Mouse (Mus musculus) gastrocnemius, adult 2 months (tissue): ENCODE measurements at regions not wholly inside any gene's neighbourhood (a gene's known extent, or its start where the extent isn't known, plus 50 kb on each side); places are given as distances from the start of the nearest gene placed in this dataset.

Source experiments
- DNase-seq: peaks from one replicate; pipeline ENCODE4 v3.0.0; 2022
- H3K27ac ChIP-seq: fragments of 200-600 bp; 2 replicates; pipeline ENCODE4 v1.8.1; 2022; ENCODE audit warnings: mild to moderate bottlenecking
- H3K4me3 ChIP-seq: fragments of 200-600 bp; 2 replicates; pipeline ENCODE4 v1.8.1; 2022; ENCODE audit warnings: mild to moderate bottlenecking, moderate library complexity
- CTCF ChIP-seq: fragments of 200-600 bp; IDR thresholded peaks from 2 replicates; pipeline ENCODE4 v1.8.1; 2022; ENCODE audit warnings: antibody characterized with exemption, mild to moderate bottlenecking, moderate library complexity
- intact Hi-C: fragments of 180-260 bp; cut with DNase I; formaldehyde crosslinking; loops from one replicate; pipeline ENCODE4 v1.15.1; 2025

DNA sequence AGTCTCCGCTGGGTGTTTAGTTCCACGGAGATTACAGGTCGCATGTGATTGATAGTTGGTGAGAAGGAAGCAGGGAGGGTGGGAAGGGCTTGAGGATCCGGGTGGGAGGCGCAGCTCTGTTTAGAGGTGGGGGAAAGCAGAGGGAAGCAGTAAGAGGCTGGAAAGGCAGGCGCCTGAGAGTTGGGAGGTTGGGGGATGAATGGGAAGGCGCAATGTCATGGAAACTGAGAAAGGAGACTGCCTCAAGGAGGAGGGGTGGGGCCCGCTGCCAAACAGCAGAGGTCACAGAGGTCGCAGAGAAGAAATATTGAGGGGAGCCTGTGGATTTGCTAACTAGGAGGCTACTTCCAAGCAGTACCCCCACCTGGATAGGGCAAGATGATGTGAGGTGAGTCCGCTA is 96.5 kb upstream of the Pax2 start:
- no peak for TF ChIP-seq CTCF
- Histone ChIP-seq H3K27ac (no peak overlapping the region), H3K4me3 (no peak overlapping the region)
- intact Hi-C loops: loop anchor here (10.0 kb wide), 1 partner anchor 235 kb away; no protein-coding TSS in a partner anchor
- no peak for DNase-seq

DNA sequence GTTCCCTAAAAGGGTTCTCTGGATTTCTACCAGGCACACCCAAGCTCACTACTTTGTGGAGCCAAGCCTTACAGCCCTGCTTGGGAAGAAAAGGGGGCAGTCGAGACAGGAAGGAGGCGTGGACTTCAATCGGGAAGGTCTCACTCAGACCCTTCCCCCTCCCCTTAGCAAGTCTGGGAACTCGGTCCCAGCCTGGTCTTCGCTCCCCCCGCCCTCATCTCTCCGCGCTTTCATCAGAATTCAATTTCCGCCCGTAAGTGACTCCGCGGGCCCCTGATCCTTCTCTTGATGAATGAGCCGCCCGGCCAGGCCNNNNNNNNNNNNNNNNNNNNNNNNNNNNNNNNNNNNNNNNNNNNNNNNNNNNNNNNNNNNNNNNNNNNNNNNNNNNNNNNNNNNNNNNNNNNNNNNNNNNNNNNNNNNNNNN is 86.3 kb upstream of the Pax2 start:
- DNase-seq: no peak
- intact Hi-C loops: no loop called here
- Histone ChIP-seq H3K4me3 (no peak overlapping the region), H3K27ac (no peak overlapping the region)
- TF ChIP-seq CTCF: no peak

DNA sequence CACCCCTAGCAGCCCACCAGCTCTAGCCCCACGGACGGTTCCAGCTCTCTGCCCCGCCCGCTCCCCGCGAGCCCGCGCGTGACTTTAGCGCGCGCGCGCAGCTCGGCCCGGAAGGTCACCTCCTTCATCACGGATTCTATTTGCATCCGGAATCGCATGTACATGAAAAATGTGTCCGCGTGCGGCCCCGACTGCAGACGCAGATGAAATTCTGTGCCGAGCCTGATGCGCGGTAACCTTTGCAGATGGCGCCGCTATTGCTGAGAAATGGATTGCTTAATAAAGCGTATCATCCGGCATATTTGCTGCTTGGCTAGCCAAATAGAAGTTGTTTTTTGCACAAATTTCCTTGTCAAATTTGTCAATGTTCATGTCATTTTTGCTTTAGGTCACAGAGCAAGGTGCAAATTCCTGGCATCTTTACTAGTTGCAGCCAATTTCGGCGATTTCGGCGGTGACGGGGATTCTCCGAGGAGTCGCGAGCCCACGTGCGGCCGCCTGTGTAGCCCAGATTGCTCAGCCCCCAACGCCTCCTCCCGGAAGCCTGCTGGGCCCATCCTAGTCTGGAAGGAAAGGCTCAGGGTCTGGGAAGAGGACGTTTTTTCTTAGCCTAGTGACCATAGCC is 81.1 kb upstream of the Pax2 start:
- H3K4me3 ChIP-seq: no peak overlapping the region
- no peak for TF ChIP-seq CTCF
- H3K27ac ChIP-seq: no peak overlapping the region
- no peak for DNase-seq
- intact Hi-C loops: no loop called here

DNA sequence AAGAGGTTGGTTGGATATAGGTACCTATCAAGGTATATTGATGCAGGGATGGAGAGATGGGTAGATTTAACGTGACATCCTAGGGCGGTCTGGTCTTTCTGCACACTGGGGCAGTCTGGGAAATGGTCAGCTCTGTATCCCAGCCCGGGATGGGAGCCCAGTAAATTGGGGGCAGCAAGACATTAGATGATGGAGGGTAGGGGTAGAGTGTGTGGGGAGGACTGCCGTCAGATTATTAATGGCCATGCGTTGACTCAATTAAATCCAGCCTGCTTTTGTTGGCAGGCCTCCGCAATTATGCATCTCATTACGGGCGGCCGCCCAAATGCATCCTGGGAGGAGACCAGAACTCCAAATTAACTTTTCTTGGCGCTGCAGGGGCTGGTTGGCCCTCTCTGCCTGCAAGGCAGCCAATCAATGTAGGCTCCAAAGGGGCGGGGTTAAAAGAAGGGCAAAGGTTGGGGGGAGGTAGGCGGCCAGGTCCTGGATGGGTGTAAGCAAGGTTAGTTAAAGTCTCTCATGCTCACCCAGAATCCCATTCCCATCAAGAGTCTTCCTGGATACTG is 79.2 kb upstream of the Pax2 start:
- intact Hi-C loops: no loop called here
- no peak for TF ChIP-seq CTCF
- no peak overlapping the region for H3K4me3 ChIP-seq
- no peak for DNase-seq
- no peak overlapping the region for H3K27ac ChIP-seq

DNA sequence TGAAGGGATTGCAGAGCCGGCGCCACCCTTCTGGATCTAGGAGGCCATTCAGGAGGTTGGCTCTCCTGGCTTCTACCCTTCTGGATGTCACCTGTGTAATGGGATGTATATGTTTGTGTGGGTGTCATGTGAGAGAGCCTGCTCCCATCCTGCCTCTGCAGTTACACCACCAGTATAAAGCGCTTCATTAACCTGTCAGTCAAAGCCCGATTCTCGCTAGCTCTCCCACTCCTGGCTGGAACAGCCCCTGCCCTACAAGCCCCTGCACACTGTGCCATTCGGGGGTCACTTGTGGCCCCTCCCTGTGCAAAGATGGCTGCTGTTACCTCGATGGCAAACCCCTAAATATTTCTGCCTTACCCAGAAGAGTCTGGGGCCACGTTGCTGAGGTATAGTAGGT is 78.5 kb upstream of the Pax2 start:
- TF ChIP-seq CTCF: no peak
- H3K27ac ChIP-seq: no peak overlapping the region

DNA sequence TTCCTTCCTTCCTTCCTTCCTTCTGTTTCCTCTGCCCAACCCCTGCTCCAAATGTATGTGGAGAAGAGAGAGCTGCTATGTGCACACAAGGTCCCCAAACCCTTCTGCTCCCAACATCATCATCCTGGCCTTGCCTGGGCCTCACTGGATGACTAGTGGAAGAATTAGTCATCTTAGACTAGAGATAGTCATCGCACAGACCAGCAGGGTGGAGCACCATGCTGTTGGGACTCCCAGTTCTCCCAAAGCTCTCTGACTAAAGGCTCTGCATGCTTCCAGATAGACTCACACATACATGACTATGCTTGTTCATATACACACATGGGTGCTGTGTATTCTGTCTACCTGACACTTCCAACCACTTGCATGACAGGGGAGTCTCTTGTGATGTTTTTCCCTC is 77.2 kb upstream of the Pax2 start:
- TF ChIP-seq CTCF: no peak
- Histone ChIP-seq H3K27ac (no peak overlapping the region), H3K4me3 (no peak overlapping the region)
- intact Hi-C loops: no loop called here
- no peak for DNase-seq

More for the DNA sequence above, 78.5 kb upstream of the Pax2 start:
- intact Hi-C loops: no loop called here
- DNase-seq: no peak
- H3K4me3 ChIP-seq: no peak overlapping the region

DNA sequence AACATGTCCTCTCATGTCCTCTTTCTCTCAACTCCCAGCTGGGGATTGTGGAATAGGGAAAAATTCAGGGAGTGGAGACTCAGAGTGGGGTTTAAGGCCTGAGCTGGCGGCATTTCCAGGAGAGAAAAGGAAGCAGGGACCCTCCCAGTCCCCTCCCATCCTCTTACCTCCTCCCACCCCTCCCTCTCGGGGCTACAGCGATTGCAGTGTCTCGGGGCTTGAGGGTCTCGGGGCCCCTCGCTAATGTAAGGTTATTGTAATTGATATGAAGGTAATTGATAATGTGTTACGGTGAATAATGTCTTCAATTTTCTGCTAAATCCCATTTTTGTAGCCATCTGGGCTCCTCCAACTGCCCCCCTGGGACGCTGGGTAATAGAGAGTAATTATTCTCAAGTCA is 74.2 kb upstream of the Pax2 start:
- intact Hi-C loops: loop anchor here (5.0 kb wide), 1 partner anchor 76 kb away; the partner anchor contains the start of gene Pax2
- no peak for DNase-seq
- Histone ChIP-seq H3K27ac (no peak overlapping the region), H3K4me3 (no peak overlapping the region)
- no peak for TF ChIP-seq CTCF

DNA sequence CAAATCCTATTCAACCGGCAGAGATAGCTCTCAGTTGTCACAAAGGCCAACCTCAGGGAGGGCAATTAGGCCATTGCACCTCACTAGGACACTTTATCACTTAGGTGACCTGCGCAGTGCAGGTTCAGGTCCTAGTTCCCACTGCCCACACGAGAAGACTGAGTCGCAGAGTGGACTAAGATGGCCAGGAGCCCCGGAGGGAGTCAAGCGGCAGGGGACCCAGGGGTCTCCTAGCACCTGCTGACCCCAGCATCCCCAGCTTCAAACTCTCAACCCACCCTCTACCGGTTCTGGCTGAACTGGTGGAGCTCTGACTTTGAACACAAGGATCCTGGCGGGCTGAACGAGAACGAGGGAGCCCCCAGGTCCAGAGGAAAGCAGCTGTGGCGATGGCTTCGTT is 72.7 kb upstream of the Pax2 start:
- TF ChIP-seq CTCF: no peak
- Histone ChIP-seq H3K27ac (no peak overlapping the region), H3K4me3 (no peak overlapping the region)
- intact Hi-C loops: loop anchor here (5.0 kb wide), 1 partner anchor 74 kb away; the partner anchor contains the start of gene Pax2
- no peak for DNase-seq

DNA sequence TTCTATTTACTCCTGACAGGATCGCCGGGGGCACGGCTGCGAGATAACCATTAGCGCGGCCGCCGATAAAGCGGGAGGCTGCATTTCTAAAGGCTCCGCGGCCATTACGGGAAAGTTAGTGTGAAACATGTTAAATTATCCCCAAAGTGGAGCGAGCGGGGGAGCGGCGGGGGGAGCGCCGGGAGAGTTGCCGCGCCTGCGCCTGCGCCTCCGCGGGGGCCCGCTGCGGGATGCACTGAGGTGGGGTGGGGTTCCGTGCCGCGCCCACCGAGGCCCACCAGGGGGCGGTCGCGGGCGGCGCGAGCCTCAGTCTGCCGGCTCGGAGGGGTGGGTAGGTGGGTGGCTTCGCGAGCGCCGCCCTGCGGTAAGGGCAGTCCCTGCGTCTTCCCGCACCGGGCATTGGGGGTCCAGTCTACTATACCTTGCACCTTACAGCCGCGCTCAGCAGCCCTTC is 71.8 kb upstream of the Pax2 start:
- intact Hi-C loops: loop anchor here (5.0 kb wide), 1 partner anchor 73 kb away; the partner anchor contains the start of gene Pax2
- peak; percentile 64 for TF ChIP-seq CTCF
- H3K4me3 ChIP-seq: peak overlapping the region; percentile 38

DNA sequence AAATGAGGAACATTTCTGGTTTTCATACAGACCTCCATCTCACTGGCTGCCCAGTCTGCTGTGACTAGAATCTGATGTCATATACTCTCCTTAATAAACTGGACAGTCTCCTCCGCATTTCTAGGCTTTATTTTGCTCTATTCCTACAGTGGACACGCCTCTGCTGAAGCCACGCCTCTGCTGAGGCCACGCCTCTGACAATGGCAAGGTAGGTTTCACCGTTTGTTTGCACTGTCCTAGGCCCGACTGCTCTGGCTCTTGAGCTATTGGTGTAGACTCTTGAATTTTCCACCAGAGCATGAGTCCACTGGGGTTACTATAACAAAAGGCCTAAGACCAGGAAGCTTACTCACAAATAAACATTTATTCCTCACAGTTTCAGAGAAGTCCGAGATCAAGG is 69.8 kb upstream of the Pax2 start:
- no peak for DNase-seq
- intact Hi-C loops: no loop called here
- Histone ChIP-seq H3K27ac (no peak overlapping the region), H3K4me3 (no peak overlapping the region)
- no peak for TF ChIP-seq CTCF

More for the DNA sequence above, 71.8 kb upstream of the Pax2 start:
- no peak overlapping the region for H3K27ac ChIP-seq
- peak; percentile 44 for DNase-seq

DNA sequence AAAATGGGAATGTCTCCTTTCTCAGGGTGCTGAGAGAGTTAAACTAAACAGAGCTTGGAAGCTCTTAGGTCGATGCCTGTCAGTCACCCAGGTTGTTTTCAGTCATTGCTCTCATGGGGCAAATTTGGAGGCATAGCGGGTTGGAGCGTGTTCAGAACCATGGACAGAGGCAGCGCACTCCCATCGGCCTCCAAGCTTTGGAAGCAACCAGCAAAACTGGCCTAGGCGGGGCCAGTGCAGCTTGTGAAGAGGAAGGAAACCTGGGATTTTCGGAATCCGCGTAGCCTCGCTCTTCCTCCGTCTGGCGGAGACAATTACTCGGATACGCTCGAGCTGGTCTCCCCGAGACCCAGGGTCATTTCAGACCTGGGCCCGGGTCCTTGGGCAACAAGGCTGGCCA is 63.4 kb upstream of the Pax2 start:
- Histone ChIP-seq H3K27ac (no peak overlapping the region), H3K4me3 (no peak overlapping the region)
- intact Hi-C loops: no loop called here
- DNase-seq: peak; percentile 38
- no peak for TF ChIP-seq CTCF

DNA sequence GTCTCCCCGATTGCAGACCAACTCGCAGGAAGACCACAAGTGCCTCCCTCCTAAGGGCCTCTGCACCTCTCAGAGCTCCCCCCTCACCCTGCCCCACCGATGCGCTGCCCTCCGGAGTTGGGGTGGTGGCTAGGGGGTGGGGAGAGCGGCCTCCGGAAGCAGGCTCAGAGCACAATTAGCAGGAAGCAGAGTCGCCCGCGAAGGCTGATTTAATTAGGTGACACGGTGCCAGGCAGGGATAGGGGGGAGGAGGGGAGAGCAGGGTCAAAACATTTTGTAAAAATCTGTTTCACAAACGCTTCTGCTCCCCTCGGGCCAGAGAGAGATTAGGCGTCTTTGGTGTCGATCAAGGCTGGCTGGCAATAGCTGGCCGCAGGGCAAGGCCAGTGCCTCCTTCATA is 63.0 kb upstream of the Pax2 start:
- intact Hi-C loops: no loop called here
- no peak overlapping the region for H3K4me3 ChIP-seq
- TF ChIP-seq CTCF: no peak
- H3K27ac ChIP-seq: no peak overlapping the region
- no peak for DNase-seq

DNA sequence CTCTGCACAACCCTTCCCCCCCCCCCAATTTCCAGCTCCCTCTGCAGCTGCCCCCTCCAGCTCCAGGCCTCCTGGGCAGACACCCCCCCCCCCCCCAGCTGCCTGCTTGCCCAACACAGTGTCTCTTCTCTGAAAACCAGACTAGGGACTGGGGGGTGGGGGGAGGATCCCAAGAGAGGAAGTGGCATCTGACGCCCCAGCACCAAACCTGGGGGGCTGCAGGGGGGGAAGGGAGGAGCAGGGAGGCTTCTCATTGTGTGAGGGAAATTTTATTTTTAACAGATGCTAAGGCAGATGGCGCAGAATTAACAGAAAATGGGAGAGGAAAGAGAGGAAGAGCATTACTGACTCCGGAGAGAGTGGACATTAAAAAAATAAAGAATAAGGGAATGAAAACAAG is 60.5 kb upstream of the Pax2 start:
- no peak for TF ChIP-seq CTCF
- intact Hi-C loops: no loop called here
- Histone ChIP-seq H3K27ac (no peak overlapping the region), H3K4me3 (no peak overlapping the region)
- no peak for DNase-seq

DNA sequence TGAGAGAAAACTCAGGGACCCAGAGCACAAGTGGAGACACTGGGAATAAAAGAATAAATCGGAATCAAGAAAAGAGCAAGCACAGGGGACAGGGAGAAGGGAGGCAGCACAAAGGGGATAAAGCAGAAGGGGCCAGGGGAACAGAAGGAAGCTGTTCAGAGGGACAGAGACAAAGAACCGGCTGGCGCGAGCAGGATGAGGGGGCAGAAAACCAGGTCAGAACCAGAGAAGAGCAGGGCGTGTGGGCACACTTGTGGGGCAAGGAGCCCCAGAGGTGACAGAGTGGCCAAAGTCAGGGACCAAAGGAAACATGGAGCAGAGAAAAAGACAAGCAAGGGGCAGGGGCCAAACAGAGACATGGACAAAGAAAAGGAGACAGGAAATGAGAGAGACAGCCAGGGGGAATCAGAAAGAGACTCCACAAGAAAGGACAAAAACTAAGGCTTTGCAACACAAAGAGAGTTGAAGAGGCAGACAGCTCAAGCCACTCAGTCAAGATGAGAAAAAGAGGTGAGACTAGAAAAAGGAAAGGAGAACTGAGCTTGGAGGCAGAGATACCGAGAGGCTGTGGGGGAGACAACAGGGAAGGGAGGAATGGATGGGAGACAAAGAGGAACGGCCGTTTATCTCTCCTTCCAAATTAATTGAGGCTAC is 59.7 kb upstream of the Pax2 start:
- intact Hi-C loops: no loop called here
- Histone ChIP-seq H3K27ac (no peak overlapping the region), H3K4me3 (no peak overlapping the region)
- no peak for TF ChIP-seq CTCF
- DNase-seq: no peak
